Mouse (Mus musculus) liver, postnatal 0 days (tissue): ENCODE measurements at regions not wholly inside any gene's neighbourhood (a gene's known extent, or its start where the extent isn't known, plus 50 kb on each side); places are given as distances from the start of the nearest gene placed in this dataset.
"Not testable (repeated sequence)": the region's sequence is repeated elsewhere in the genome, so short reads cannot be mapped to it uniquely, and the experiment has no call there.

ENCODE experiments used
- ATAC-seq: fragments of 200-750 bp; cut with Nextera tagmentation; 2 replicates; pipeline ENCODE4 v1.8.0; 2017; ENCODE audit warnings: mild to moderate bottlenecking, moderate library complexity
- DNase-seq: peaks from one replicate; pipeline ENCODE4 v3.0.0-alpha.2; 2016
- H3K27ac ChIP-seq: fragments of 300-500 bp; sonication (generic); 2 replicates; pipeline ENCODE4 v1.5.1; 2014; ENCODE audit warnings: antibody characterized with exemption, moderate library complexity, mild to moderate bottlenecking, low read depth
- H3K27me3 ChIP-seq: fragments of 300-500 bp; sonication (generic); 2 replicates; pipeline ENCODE4 v1.6.1; 2014; ENCODE audit warnings: low read length, control low read depth, mixed read lengths; ENCODE audit not compliant: insufficient read depth
- H3K36me3 ChIP-seq: fragments of 300-500 bp; sonication (generic); replicated peaks from 2 replicates; pipeline ENCODE4 v1.6.1; 2014; ENCODE audit warnings: mild to moderate bottlenecking, control low read depth, low read length, moderate library complexity, mixed read lengths; ENCODE audit not compliant: insufficient read depth
- H3K4me1 ChIP-seq: fragments of 300-500 bp; sonication (generic); 2 replicates; pipeline ENCODE4 v1.6.1; 2014; ENCODE audit warnings: antibody characterized with exemption, mild to moderate bottlenecking, control low read depth; ENCODE audit not compliant: insufficient read depth
- H3K4me2 ChIP-seq: fragments of 300-500 bp; sonication (generic); 2 replicates; pipeline ENCODE4 v1.6.1; 2014; ENCODE audit warnings: low read depth, mild to moderate bottlenecking, low read length, moderate library complexity, mixed read lengths
- H3K4me3 ChIP-seq: fragments of 300-500 bp; sonication (generic); 2 replicates; pipeline ENCODE4 v1.5.1; 2014; ENCODE audit warnings: low read depth, low read length
- H3K9ac ChIP-seq: fragments of 300-500 bp; sonication (generic); replicated peaks from 2 replicates; pipeline ENCODE4 v1.6.1; 2014; ENCODE audit warnings: mild to moderate bottlenecking, moderate library complexity
- H3K9me3 ChIP-seq: fragments of 300-500 bp; sonication (generic); 2 replicates; pipeline ENCODE4 v1.6.1; 2016; ENCODE audit warnings: mild to moderate bottlenecking, control low read depth, low read length, mixed read lengths
- CTCF ChIP-seq: sonication (generic); IDR thresholded peaks from 2 replicates; pipeline ENCODE4 v1.5.1; 2016; ENCODE audit warnings: antibody characterized with exemption, low read depth
- EP300 ChIP-seq: IDR thresholded peaks from 2 replicates; pipeline ENCODE4 v1.6.1; 2016; ENCODE audit warnings: antibody characterized with exemption, low read depth, mild to moderate bottlenecking
- WGBS: fragments of 180-500 bp; shearing (Covaris S2); extraction: QIAGEN DNeasy Blood & Tissue Kit; methylation state at CpG from one replicate; pipeline ENCODE4 v1.1.7; 2014; ENCODE audit not compliant: insufficient replicate concordance; 5-methylcytosine and 5-hydroxymethylcytosine counted together

DNA sequence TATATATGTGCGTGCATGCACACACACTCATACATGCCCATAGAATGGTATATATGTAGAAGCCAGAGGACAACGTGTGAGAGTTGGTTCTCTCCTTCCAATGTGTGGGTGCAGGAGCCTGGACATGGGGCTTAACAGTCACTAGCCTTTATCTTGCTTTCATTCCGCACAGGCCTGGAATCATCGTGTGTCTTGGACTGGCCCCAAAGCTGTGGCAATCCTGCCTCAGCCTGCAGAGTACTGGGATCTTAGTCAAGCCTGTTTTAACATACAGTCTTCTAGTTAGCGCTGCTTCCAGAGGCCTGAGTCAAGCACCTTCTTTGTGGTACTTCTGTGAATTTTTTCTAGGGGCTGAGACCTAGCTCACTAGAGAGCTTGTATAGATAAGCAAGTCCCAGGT, 85.8 kb downstream of the Xrcc2 start:
- H3K4me1 ChIP-seq: no peaks in the 10 kb centered on the region
- no peaks in the 10 kb centered on the region for H3K9me3 ChIP-seq
- H3K27ac ChIP-seq: no peak overlapping the region
- no peak for DNase-seq
- no peak overlapping the region for H3K4me3 ChIP-seq
- H3K27me3 ChIP-seq: no peaks in the 10 kb centered on the region
- TF ChIP-seq EP300 (no peak), CTCF (no peak)
- H3K4me2 ChIP-seq: no peak overlapping the region
- no peak for ATAC-seq
- H3K36me3 ChIP-seq: no peaks in the 10 kb centered on the region
- WGBS: 72% methylated on average over 5 of the region's 5 CpGs
- no peak overlapping the region for H3K9ac ChIP-seq

DNA sequence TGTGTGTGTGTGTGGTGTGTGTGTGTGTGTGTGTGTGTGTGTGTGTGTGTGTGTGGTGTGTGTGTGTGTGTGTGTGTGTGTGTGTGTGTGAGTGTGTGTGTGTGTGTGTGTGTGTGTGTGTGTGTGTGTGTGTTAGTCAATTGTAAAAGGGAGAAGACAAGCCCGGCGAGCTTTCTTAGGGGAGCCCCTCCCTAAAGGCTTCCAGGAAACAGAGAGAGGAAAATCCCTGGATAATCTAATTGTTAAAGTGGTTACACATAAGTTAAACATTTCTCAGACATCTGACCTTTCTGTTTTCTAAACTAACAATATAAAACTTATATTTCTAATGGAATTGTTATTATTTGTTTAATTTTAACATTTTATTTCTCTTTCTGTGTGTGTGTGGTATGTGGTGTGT, 86.3 kb downstream of the Xrcc2 start:
- not testable (repeated sequence) for H3K9ac ChIP-seq, H3K27ac ChIP-seq, DNase-seq, H3K9me3 ChIP-seq, H3K36me3 ChIP-seq, H3K4me3 ChIP-seq, H3K4me1 ChIP-seq, H3K4me2 ChIP-seq, H3K27me3 ChIP-seq, ATAC-seq
- WGBS: 55% methylated on average over 2 of the region's 2 CpGs

DNA sequence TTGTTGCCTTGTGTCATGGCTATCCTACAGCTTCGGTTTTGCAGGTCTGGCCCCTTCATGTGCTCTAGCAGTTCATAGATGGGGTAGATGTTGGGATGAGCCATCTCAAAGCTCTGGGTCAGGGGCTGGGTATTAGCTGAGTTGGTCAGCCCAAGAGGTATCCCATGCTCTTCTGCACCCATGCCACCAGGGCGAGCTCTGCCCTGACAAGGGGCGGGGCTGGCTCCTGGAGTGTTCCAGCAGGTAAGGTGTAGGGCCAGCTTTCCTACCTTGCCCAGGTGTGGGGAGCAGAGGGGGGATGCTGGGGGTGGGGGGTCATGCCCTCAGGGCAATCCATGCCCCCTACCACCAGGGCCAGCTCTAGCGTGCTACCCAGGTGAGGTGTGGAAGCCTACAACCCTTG, 91.0 kb downstream of the Xrcc2 start:
- H3K4me2 ChIP-seq: no peak overlapping the region
- no peaks in the 10 kb centered on the region for H3K4me1 ChIP-seq
- H3K9me3 ChIP-seq: no peaks in the 10 kb centered on the region
- no peak overlapping the region for H3K9ac ChIP-seq
- 80% methylated on average over 4 of the region's 4 CpGs for WGBS
- H3K27ac ChIP-seq: no peak overlapping the region
- H3K4me3 ChIP-seq: no peak overlapping the region
- DNase-seq (no peak), ATAC-seq (no peak)
- no peaks in the 10 kb centered on the region for H3K27me3 ChIP-seq
- H3K36me3 ChIP-seq: no peaks in the 10 kb centered on the region
- no peak for TF ChIP-seq EP300
- no peak for TF ChIP-seq CTCF

DNA sequence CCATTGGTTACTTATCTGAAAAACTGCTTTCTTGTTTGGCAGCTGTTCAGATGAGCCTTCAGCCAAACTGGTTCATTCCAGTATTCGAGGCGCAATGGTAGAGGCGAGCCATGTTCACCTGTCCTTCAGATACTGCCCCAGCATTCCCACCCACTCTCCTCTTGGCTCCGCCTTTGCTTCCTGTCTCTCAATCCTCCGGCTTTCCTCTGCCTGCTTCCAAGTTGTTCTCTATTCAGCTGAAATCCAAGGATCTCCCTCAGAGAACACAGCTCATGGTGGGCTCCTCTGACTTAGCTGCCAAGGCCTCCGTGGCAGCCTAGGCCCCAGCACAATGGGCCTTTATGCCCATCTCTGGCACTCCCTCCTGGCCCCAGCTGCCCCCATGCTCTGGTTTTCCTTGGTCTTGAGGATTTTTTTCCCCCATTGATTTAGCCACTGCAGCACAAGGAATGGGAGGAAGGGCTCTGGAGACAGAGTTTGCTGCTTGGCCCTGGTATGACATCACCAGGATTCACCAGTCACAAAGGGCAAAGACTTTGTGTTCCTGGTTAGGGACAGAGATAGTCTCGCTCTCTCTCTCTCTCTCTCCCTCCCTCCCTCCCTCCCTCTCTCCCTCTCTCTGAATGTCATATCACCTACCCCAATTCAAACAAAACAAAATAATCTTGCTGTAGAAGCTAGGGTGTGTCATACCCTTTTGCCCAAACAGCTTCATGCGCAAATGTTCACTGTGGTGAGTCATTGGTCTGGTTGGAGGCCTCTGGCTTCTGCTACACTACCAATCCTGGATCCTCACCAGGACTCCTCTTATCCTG, 91.6 kb downstream of the Xrcc2 start:
- WGBS: 71% methylated on average over 8 of the region's 8 CpGs
- no peak overlapping the region for H3K4me2 ChIP-seq
- no peaks in the 10 kb centered on the region for H3K36me3 ChIP-seq
- H3K9me3 ChIP-seq: no peaks in the 10 kb centered on the region
- H3K27me3 ChIP-seq: no peaks in the 10 kb centered on the region
- no peaks in the 10 kb centered on the region for H3K4me1 ChIP-seq
- no peak overlapping the region for H3K9ac ChIP-seq
- no peak overlapping the region for H3K27ac ChIP-seq
- H3K4me3 ChIP-seq: no peak overlapping the region
- DNase-seq (no peak), ATAC-seq (no peak)
- TF ChIP-seq CTCF (no peak), EP300 (no peak)

DNA sequence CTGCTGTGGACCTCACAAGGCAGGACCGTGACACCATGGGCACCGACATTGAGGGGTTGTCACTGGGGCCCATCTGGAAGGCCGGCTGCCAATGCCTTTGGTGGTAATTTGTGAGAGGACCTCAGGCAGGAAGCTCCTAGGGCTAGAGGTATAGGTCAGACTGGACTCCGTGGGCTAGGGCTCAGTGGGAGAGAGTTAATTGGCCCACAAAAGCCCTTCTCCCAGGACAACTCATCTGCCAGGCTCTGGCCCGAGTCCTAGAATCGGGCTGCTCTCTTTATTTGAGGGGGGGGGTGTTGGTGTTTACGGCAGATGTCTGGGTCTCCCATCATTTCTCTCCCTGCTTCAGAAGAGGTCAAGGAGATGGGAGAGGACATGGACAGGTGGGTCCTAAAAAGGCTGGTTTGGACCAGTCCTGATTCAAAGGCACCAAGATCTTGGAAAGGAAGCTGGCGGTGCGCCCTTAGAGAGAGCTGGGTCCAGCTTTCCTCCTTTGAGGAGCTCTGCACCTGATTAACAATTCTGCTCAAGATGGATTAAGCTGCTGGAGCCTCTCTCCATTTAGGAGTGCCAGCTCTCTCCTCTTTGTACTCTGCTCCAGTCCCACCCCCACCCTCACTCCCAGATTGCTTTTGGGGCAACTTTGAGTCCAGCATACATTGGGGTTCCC, 93.5 kb downstream of the Xrcc2 start:
- no peaks in the 10 kb centered on the region for H3K9me3 ChIP-seq
- ATAC-seq (no peak), DNase-seq (no peak)
- H3K27me3 ChIP-seq: no peaks in the 10 kb centered on the region
- H3K4me1 ChIP-seq: no peaks in the 10 kb centered on the region
- H3K4me2 ChIP-seq: no peak overlapping the region
- TF ChIP-seq CTCF (no peak), EP300 (no peak)
- H3K36me3 ChIP-seq: no peaks in the 10 kb centered on the region
- no peak overlapping the region for H3K9ac ChIP-seq
- no peak overlapping the region for H3K4me3 ChIP-seq
- 81% methylated on average over 9 of the region's 9 CpGs for WGBS
- no peak overlapping the region for H3K27ac ChIP-seq

DNA sequence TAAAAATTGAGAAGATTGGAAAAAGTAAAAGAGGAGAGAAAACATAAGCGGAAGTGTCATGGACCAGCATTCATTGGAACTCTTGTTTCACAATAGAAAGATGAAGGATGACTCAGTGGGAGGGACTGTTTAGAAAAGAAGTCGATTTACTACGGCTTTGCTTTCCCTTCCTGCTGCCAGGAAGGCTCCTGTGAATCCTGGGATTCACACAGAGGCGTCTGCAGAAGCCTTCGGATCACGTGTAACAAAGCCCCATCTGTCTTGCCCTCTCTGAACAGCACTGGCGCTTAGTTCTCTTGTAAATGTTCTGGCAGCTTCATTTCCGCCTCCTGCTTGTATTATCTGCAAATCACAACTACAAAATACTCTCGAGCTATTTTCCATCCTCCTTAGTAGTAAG, 94.0 kb downstream of the Cct8l1 start:
- Histone ChIP-seq H3K9ac (no peak overlapping the region), H3K27me3 (no peaks in the 10 kb centered on the region), H3K27ac (no peak overlapping the region), H3K4me2 (no peak overlapping the region), H3K4me1 (no peaks in the 10 kb centered on the region), H3K9me3 (no peaks in the 10 kb centered on the region), H3K4me3 (no peak overlapping the region), H3K36me3 (no peaks in the 10 kb centered on the region)
- 38% methylated on average over 9 of the region's 9 CpGs for WGBS
- DNase-seq (no peak), ATAC-seq (no peak)
- TF ChIP-seq CTCF: no peak
- no peak for TF ChIP-seq EP300
